Mouse (Mus musculus): ENCODE data around the gene Msantd1.

- TF ChIP-seq CTCF (IDR thresholded peaks at IDR 0.05; ENCODE audit: borderline replicate concordance, insufficient read depth, low read length) (no peak), POLR2A (IDR thresholded peaks at IDR 0.05; ENCODE audit: low read depth, low read length) (no peak)
Observed at GRCm38 (mm10) chr5:34930151-34930975, 22.6 kb downstream of the Msantd1 start.
